Mouse (Mus musculus): ENCODE results near the gene Med29.

DNA sequence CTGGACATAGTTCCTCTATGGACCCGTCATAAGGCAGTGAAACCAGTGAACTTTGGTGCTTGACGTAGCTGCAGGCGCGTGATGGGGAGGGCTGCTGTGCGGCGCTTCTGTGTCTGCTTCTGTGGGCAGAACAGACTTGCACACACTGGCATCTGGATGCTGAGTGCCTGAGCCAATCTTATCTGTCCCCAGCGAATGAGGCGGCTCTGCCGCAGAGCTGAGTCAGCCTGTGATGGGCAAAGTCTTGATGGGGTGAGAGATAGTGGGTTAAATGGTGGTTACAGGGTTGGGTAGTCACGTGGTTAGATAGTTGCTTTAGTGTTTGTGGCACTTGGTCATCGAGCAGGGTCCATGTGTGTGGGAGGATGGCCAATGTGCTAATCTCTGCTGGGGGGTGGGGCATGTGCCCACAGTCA, 9.5 kb downstream of the Med29 start:
- TF ChIP-seq USF1 (IDR thresholded peaks at IDR 0.05; ENCODE audit: low read depth), result peak; percentile 87
- TF ChIP-seq CTCF (IDR thresholded peaks at IDR 0.05; ENCODE audit: control insufficient read depth, insufficient read depth, insufficient read length), result no peak
- peak; percentile 3 for TF ChIP-seq MYOD1 (IDR thresholded peaks at IDR 0.05; ENCODE audit: control insufficient read depth, insufficient read length, low read depth)

All from C2C12 (cell line).